Mouse (Mus musculus): ENCODE data around the gene Col9a2.
"Not testable (repeated sequence)": the region's sequence is repeated elsewhere in the genome, so short reads cannot be mapped to it uniquely, and the experiment has no call there.

Gene Col9a2

GRCm38 (mm10) chr4:121021911-121022310 lies 17.3 kb upstream of the Col9a2 start:
- no peak for DNase-seq (ENCODE audit: low read depth)

- no peak for DNase-seq (ENCODE audit: low read depth)
Measured at GRCm38 (mm10) chr4:121023464-121023863, 15.7 kb upstream of the Col9a2 start.

GRCm38 (mm10) chr4:121023941-121024340 lies 15.2 kb upstream of the Col9a2 start:
- DNase-seq (ENCODE audit: low read depth) = peak; percentile 78

- no peak for DNase-seq (ENCODE audit: low read depth)
Measured at GRCm38 (mm10) chr4:121025681-121026080, 13.5 kb upstream of the Col9a2 start.

- DNase-seq (ENCODE audit: low read depth) = no peak
Measured at GRCm38 (mm10) chr4:121028146-121028545, 11.0 kb upstream of the Col9a2 start.

GRCm38 (mm10) chr4:121028659-121029392 lies 10.4 kb upstream of the Col9a2 start:
- DNase-seq (ENCODE audit: low read depth) = peak; percentile 27

- no peak for DNase-seq (ENCODE audit: low read depth)
Measured at GRCm38 (mm10) chr4:121029632-121030031, 9.6 kb upstream of the Col9a2 start.

- DNase-seq (ENCODE audit: low read depth) = no peak
Measured at GRCm38 (mm10) chr4:121031440-121031839, 7.7 kb upstream of the Col9a2 start.

- DNase-seq (ENCODE audit: low read depth) = no peak
Measured at GRCm38 (mm10) chr4:121033006-121033405, 6.2 kb upstream of the Col9a2 start.

- no peak for DNase-seq (ENCODE audit: low read depth)
Measured at GRCm38 (mm10) chr4:121040323-121040722, 1.1 kb downstream of the Col9a2 start.

GRCm38 (mm10) chr4:121040897-121041671 lies 1.9 kb downstream of the Col9a2 start:
- peak; percentile 40 for DNase-seq (ENCODE audit: low read depth)

GRCm38 (mm10) chr4:121042472-121042871 lies 3.3 kb downstream of the Col9a2 start:
- DNase-seq (ENCODE audit: low read depth) = no peak

- DNase-seq (ENCODE audit: low read depth) = no peak
Measured at GRCm38 (mm10) chr4:121042946-121043345, 3.8 kb downstream of the Col9a2 start.

- DNase-seq (ENCODE audit: low read depth) = no peak
Measured at GRCm38 (mm10) chr4:121051863-121052262, 12.7 kb downstream of the Col9a2 start.

- DNase-seq (ENCODE audit: low read depth) = no peak
Measured at GRCm38 (mm10) chr4:121052454-121053323, 13.5 kb downstream of the Col9a2 start.

GRCm38 (mm10) chr4:121056342-121056741 lies 17.2 kb downstream of the Col9a2 start:
- no peak for DNase-seq (ENCODE audit: low read depth)

- no peak for DNase-seq (ENCODE audit: low read depth)
Measured at GRCm38 (mm10) chr4:121057032-121057431, 17.8 kb downstream of the Col9a2 start.

- DNase-seq (ENCODE audit: low read depth) = not testable (repeated sequence)
Measured at GRCm38 (mm10) chr4:121059218-121059617, 20.0 kb downstream of the Col9a2 start.

GRCm38 (mm10) chr4:121065336-121065735 lies 26.2 kb downstream of the Col9a2 start:
- DNase-seq (ENCODE audit: low read depth) = no peak

- no peak for DNase-seq (ENCODE audit: low read depth)
Measured at GRCm38 (mm10) chr4:121074250-121074649, 35.1 kb downstream of the Col9a2 start.

GRCm38 (mm10) chr4:121077915-121078646 lies 38.9 kb downstream of the Col9a2 start:
- DNase-seq (ENCODE audit: low read depth) = no peak

- no peak for DNase-seq (ENCODE audit: low read depth)
Measured at GRCm38 (mm10) chr4:121080395-121080794, 41.2 kb downstream of the Col9a2 start.

Measured in fibroblast of lung, adult 2 months (primary cell).